16 mouse cellular contexts compared by ENCODE assay signal in genomic region chr1:37628749-37629148, GRCm38 (mm10).
DNase-seq lines count a peak whose midpoint lies in the region; ATAC-seq and TF ChIP-seq lines count a peak whose summit lies in the region.
"Had no signal": no experiment of that assay in that cellular context is flagged by ENCODE, and none has a peak within 500 bp of the region (broad histone marks: within the 10 kb centered on the region; RNA-seq: fewer than 3 reads in every experiment).

No protein-coding gene starts in this region.

- no peak overlapping the region for H3K4me2 ChIP-seq in liver, embryonic 11.5 days
- H3K4me2 ChIP-seq: heart, embryonic 13.5 days had no signal

- no peak overlapping the region for H3K9ac ChIP-seq in liver, embryonic 11.5 days (ENCODE audit: low read depth, low read length)
- H3K9ac ChIP-seq: heart, embryonic 13.5 days had no signal

- no peaks in the 10 kb centered on the region for H3K36me3 ChIP-seq in liver, embryonic 11.5 days (ENCODE audit: control insufficient read depth, insufficient read depth, low read length)
- H3K36me3 ChIP-seq: G1E; heart, embryonic 13.5 days; midbrain, embryonic 10.5 days had no signal

- no peak overlapping the region for H3K27ac ChIP-seq in left cerebral cortex, adult 2 months
- no peak overlapping the region for H3K27ac ChIP-seq in liver, embryonic 11.5 days (ENCODE audit: low read depth, low read length)
- H3K27ac ChIP-seq: heart, embryonic 13.5 days; midbrain, embryonic 10.5 days had no signal

- H3K4me3 ChIP-seq in left cerebral cortex, adult 2 months = no peak overlapping the region
- H3K4me3 ChIP-seq in liver, embryonic 11.5 days (ENCODE audit: low read depth, low read length) = no peak overlapping the region
- H3K4me3 ChIP-seq: heart, embryonic 13.5 days; midbrain, embryonic 10.5 days had no signal

- ATAC-seq in frontal cortex, adult (ENCODE audit: low TSS enrichment) = peak; percentile 90
- no peak for ATAC-seq in liver, embryonic 11.5 days (replicated peaks; ENCODE audit: low FRiP score)
- ATAC-seq: inflammation-experienced regulatory T-cells, adult 6 months had no signal

- H3K9me3 ChIP-seq in liver, embryonic 11.5 days (ENCODE audit: control insufficient read depth, low read length) = no peaks in the 10 kb centered on the region
- H3K9me3 ChIP-seq: G1E; heart, embryonic 13.5 days; midbrain, embryonic 10.5 days had no signal

- H3K27me3 ChIP-seq in liver, embryonic 11.5 days (replicated peaks; ENCODE audit: control insufficient read depth, insufficient read depth, low read length) = no peaks in the 10 kb centered on the region

- no peak for TF ChIP-seq CTCF in left cerebral cortex, adult 2 months (IDR thresholded peaks at IDR 0.05)

- no peaks in the 10 kb centered on the region for H3K4me1 ChIP-seq in liver, embryonic 11.5 days (replicated peaks; ENCODE audit: control insufficient read depth, insufficient read depth, low read length)
- H3K4me1 ChIP-seq: heart, embryonic 13.5 days; midbrain, embryonic 10.5 days had no signal

- intact Hi-C loops in left cerebral cortex, adult 2 months (cut with DNase I) = no loop called here

- no peak for DNase-seq in frontal cortex, postnatal 25 days (ENCODE audit: low spot score in 2 of 2)
- peak; percentile 59 to 62 for DNase-seq in right cerebral cortex, adult 2 months (ENCODE audit: low spot score in 2 of 2)
- no peak for DNase-seq in right cerebral cortex, postnatal 14 days
- peak; percentile 26 to 41 for DNase-seq in left cerebral cortex, adult 2 months (ENCODE audit: extremely low spot score in 1 of 2, low spot score in 2 of 2)
- no peak for DNase-seq in urinary bladder, postnatal 25 days (ENCODE audit: low spot score)
- no peak for DNase-seq in kidney, postnatal 25 days
- DNase-seq in liver, embryonic 11.5 days (ENCODE audit: low spot score) = no peak
- DNase-seq: B cell, adult 2 months; gastrocnemius, postnatal 14 days; lung, postnatal 14 days; thymus, adult 2 months had no signal

- 63% methylated on average over 6 of the region's 6 CpGs for WGBS in liver, embryonic 11.5 days

Comparison
In these comparisons a context has a peak if more than half of its experiments do, and no peak if none do; other contexts are left out.
1. DNase-seq: peak in right cerebral cortex, adult 2 months (2 of 2) and left cerebral cortex, adult 2 months (2 of 2); none in frontal cortex, postnatal 25 days (0 of 2), right cerebral cortex, postnatal 14 days (single experiment), urinary bladder, postnatal 25 days (single experiment), kidney, postnatal 25 days (0 of 2) and liver, embryonic 11.5 days (single experiment).